Mouse (Mus musculus) lung, adult 2 months (tissue): ENCODE results near the gene Fasn.

Experiments
- CTCF ChIP-seq: fragments of 200-500 bp; IDR thresholded peaks from 2 replicates; pipeline ENCODE4 v1.5.1; 2011; ENCODE audit warnings: mild to moderate bottlenecking, low read length, control low read depth; ENCODE audit not compliant: insufficient read depth
- POLR2A ChIP-seq: fragments of 200-500 bp; IDR thresholded peaks from 2 replicates; pipeline ENCODE4 v1.6.1; 2011; ENCODE audit warnings: low read depth, mild to moderate bottlenecking, control low read depth, low read length, borderline replicate concordance; ENCODE audit errors: extremely low read depth

DNA sequence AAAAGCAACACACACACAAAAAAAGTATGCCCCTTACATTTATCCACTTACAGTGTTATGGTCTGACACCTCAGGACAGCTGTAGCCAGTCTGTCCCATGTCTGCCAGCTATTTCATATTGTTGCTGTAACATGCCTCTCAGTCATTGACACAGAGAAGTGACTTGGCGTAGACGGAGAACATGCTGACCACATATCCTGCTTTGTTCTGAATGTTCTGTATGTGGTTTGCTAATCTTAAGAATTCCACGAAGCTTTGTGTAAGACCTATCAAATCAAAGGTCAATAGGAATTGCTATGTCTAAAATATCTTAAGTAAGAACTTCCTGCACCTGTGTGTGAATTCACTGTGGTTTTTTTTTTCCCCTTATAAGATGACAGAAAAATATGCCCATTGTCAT lies 26.1 kb downstream of the Fasn start:
- TF ChIP-seq POLR2A: no peak
- no peak for TF ChIP-seq CTCF
